Mouse (Mus musculus) retina, embryonic 14.5 days (tissue): Measurements from ENCODE around the gene Cdc73.
"Not testable (repeated sequence)": the region's sequence is repeated elsewhere in the genome, so short reads cannot be mapped to it uniquely, and the experiment has no call there.

ENCODE experiments used
- DNase-seq: peaks from one replicate; pipeline ENCODE4 v3.0.0-alpha.2; 2015; ENCODE audit warnings: low spot score

Cdc73 gene

GRCm38 (mm10) chr1:143702741-143703262, at the start of gene Cdc73:
TSS of gene Cdc73 (minus strand) at chr1:143702893.
- DNase-seq: peak; percentile 90

- DNase-seq: no peak
Measured at GRCm38 (mm10) chr1:143745871-143746270, 43.2 kb upstream of the Cdc73 start.

- DNase-seq: peak; percentile 78
Measured at GRCm38 (mm10) chr1:143742186-143742585, 39.5 kb upstream of the Cdc73 start.

- no peak for DNase-seq
Measured at GRCm38 (mm10) chr1:143741331-143741730, 38.6 kb upstream of the Cdc73 start.

- no peak for DNase-seq
Measured at GRCm38 (mm10) chr1:143740581-143740980, 37.9 kb upstream of the Cdc73 start.

- peak; percentile 83 for DNase-seq
Measured at GRCm38 (mm10) chr1:143739361-143740350, 37.0 kb upstream of the Cdc73 start.

GRCm38 (mm10) chr1:143738811-143739210, 36.1 kb upstream of the Cdc73 start:
- DNase-seq: peak; percentile 24

GRCm38 (mm10) chr1:143733914-143734410, 31.3 kb upstream of the Cdc73 start:
- no peak for DNase-seq

GRCm38 (mm10) chr1:143731691-143732090, 29.0 kb upstream of the Cdc73 start:
- no peak for DNase-seq

GRCm38 (mm10) chr1:143730899-143731298, 28.2 kb upstream of the Cdc73 start:
- no peak for DNase-seq

- DNase-seq: no peak
Measured at GRCm38 (mm10) chr1:143727701-143728445, 25.2 kb upstream of the Cdc73 start.

- DNase-seq: no peak
Measured at GRCm38 (mm10) chr1:143724456-143725064, 21.9 kb upstream of the Cdc73 start.

GRCm38 (mm10) chr1:143716038-143716437, 13.3 kb upstream of the Cdc73 start, which contains the start of gene Glrx2:
TSS of gene Glrx2 (plus strand) at chr1:143716338.
- DNase-seq: not testable (repeated sequence)

GRCm38 (mm10) chr1:143710627-143710976, 7.9 kb upstream of the Cdc73 start:
- no peak for DNase-seq

GRCm38 (mm10) chr1:143709966-143710626, 7.4 kb upstream of the Cdc73 start:
- DNase-seq: no peak

GRCm38 (mm10) chr1:143708361-143708760, 5.7 kb upstream of the Cdc73 start:
- DNase-seq: no peak

GRCm38 (mm10) chr1:143707006-143707405, 4.3 kb upstream of the Cdc73 start:
- DNase-seq: no peak

- no peak for DNase-seq
Measured at GRCm38 (mm10) chr1:143702141-143702740, 452 bp downstream of the Cdc73 start.

- DNase-seq: peak; percentile 25
Measured at GRCm38 (mm10) chr1:143701736-143702135, 957 bp downstream of the Cdc73 start.

- no peak for DNase-seq
Measured at GRCm38 (mm10) chr1:143684849-143685248, 17.8 kb downstream of the Cdc73 start.

- DNase-seq: no peak
Measured at GRCm38 (mm10) chr1:143681108-143681507, 21.6 kb downstream of the Cdc73 start.
